ENCODE assay signal across 1 mouse cellular context in genomic region chr4:155551073-155551472, GRCm38 (mm10).
TF ChIP-seq lines count a peak whose summit lies in the region.

No protein-coding gene starts in this region.

TF ChIP-seq in CH12.LX, 34 proteins besides CTCF, POLR2A, EP300 and RAD21:
- TF ChIP-seq MAX (IDR thresholded peaks at IDR 0.05; ENCODE audit: low read length) = no peak
- TF ChIP-seq JUN (IDR thresholded peaks at IDR 0.05; ENCODE audit: insufficient read depth, low read depth, low read length) = no peak
- TF ChIP-seq MYC (IDR thresholded peaks at IDR 0.05; ENCODE audit: low read depth, low read length) = no peak
- no peak for TF ChIP-seq ETS1 (conservative IDR thresholded peaks at IDR 0.05; ENCODE audit: low read depth, low read length)
- no peak for TF ChIP-seq HCFC1 (IDR thresholded peaks at IDR 0.05; ENCODE audit: low read depth, low read length)
- TF ChIP-seq E2F4 (IDR thresholded peaks at IDR 0.05; ENCODE audit: insufficient replicate concordance, low read depth, low read length) = no peak
- no peak for TF ChIP-seq MAFK (IDR thresholded peaks at IDR 0.05; ENCODE audit: insufficient replicate concordance, low read length)
- no peak for TF ChIP-seq SMC3 (IDR thresholded peaks at IDR 0.05; ENCODE audit: low read depth, low read length)
- no peak for TF ChIP-seq ZNF384 (IDR thresholded peaks at IDR 0.05; ENCODE audit: low read depth, low read length)
- no peak for TF ChIP-seq CHD1 (IDR thresholded peaks at IDR 0.05; ENCODE audit: low read depth, low read length)
- no peak for TF ChIP-seq JUND (conservative IDR thresholded peaks at IDR 0.05; ENCODE audit: low read depth, low read length)
- no peak for TF ChIP-seq NELFE (IDR thresholded peaks at IDR 0.05; ENCODE audit: low read depth, low read length)
